Mouse (Mus musculus): ENCODE measurements around the gene Ltbp3. TPM values are rescaled to one million over a fixed set of nuclear protein-coding genes. Genes with fewer than 3 reads are reported as not detected.

The Ltbp3 gene
- polyA plus RNA-seq, 1 experiment from 2014 or later = 22.3 TPM

DNA sequence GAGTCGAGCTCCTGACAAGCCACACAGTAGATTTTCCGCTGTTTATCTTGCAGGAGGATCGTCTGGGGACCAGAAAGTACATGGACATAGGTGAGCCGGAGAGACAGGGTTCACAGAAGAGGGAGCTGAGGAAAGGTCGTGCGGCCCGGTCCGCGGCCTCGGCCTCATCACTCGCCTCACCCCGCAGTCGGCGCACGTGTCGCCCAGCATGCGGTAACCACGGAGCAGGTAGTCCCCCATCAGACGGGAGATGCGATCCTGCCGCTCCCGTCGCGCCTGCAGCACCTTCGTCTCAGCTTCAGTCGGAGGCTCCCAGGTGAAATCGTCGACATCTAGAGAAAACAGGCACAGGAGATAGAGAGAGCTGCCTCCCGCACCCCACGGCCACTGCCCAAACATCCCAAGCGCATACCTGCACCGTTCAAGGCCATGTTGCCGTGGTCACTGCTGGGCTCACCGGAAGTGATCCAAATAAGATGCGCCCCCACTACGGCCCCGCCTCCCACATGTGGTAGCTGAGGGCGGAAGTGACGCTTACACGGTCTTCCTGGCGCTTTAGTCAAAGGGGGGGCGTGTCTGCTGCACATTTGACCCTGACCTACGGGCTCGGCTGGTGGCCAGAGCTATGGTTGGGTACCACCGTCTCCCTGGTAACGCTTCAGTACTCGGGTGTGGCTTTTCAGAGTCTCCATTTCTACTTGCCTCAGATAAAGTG, 9.3 kb upstream of the Ltbp3 start:
- Histone ChIP-seq H3K4me2 (ENCODE audit: low read length) (peak overlapping the region; percentile 95), H3K36me3 (ENCODE audit: insufficient read depth, low read length) (no peaks in the 10 kb centered on the region), H3K4me3 (replicated peaks; ENCODE audit: low read depth, low read length) (peak overlapping the region; percentile 66), H3K9me3 (replicated peaks; ENCODE audit: low read length) (no peaks in the 10 kb centered on the region), H3K4me1 (replicated peaks; ENCODE audit: insufficient read depth, low read length) (peaks cover 33% of the 10 kb centered on the region), H3K27ac (no peak overlapping the region), H3K9ac (ENCODE audit: low read depth, low read length) (peak overlapping the region; percentile 69), H3K27me3 (ENCODE audit: insufficient read depth, low read length) (no peaks in the 10 kb centered on the region)
- peak; percentile 87 for ATAC-seq (replicated peaks; ENCODE audit: low FRiP score, low read depth)
- under 1% methylated on average over 47 of the region's 47 CpGs for WGBS
- DNase-seq (ENCODE audit: low spot score) = peak; percentile 98
- no peak for TF ChIP-seq CTCF (IDR thresholded peaks at IDR 0.05; ENCODE audit: low read depth)

DNA sequence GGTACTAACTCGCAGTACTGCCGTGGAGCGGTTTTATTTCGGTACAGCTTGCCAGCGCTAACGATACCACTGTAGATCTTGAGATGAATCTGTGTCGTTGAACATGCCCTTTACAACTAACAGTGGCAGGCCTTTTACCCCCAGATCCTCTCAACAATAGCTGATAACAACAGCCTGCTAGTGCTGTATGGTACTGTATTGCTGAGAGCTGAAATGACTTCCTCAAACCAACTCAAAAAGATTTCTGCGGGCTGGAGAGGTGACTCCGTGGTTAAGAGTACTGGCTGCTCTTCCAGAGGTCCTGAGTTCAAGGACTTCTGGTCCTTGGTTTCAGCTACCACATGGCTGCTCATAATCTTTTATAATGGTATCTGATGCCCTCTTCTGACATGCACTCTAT, 6.4 kb upstream of the Ltbp3 start:
- Histone ChIP-seq H3K4me1 (replicated peaks; ENCODE audit: insufficient read depth, low read length) (peaks cover 14% of the 10 kb centered on the region), H3K36me3 (ENCODE audit: insufficient read depth, low read length) (no peaks in the 10 kb centered on the region), H3K27me3 (ENCODE audit: insufficient read depth, low read length) (no peaks in the 10 kb centered on the region), H3K4me2 (ENCODE audit: low read length) (no peak overlapping the region), H3K9me3 (replicated peaks; ENCODE audit: low read length) (no peaks in the 10 kb centered on the region), H3K4me3 (replicated peaks; ENCODE audit: low read depth, low read length) (no peak overlapping the region), H3K27ac (no peak overlapping the region), H3K9ac (ENCODE audit: low read depth, low read length) (no peak overlapping the region)
- no peak for TF ChIP-seq CTCF (IDR thresholded peaks at IDR 0.05; ENCODE audit: low read depth)
- DNase-seq (ENCODE audit: low spot score) (no peak), ATAC-seq (replicated peaks; ENCODE audit: low FRiP score, low read depth) (no peak)
- WGBS = 86% methylated on average over 9 of the region's 9 CpGs

DNA sequence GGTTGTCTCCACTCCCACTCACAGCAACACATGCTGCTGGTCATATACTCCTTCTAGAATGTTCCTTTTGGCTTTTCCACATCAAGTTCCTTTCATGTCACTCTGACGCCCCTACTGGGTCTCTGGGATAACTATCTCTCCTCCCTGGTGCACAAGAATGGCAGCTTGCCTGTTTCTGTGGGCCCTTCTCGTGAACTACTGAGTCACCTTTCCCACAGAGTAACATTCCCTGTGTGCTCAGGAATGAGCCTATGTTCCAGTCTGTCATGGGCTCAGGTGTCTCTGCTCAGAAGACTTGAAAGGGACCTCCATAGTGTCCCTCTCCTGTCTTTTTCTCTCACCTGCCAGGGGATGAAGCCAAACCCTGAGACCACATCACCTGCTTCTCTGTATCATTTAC, 1.3 kb upstream of the Ltbp3 start:
- 61% methylated on average over 2 of the region's 2 CpGs for WGBS
- ATAC-seq (replicated peaks; ENCODE audit: low FRiP score, low read depth) = no peak
- TF ChIP-seq CTCF (IDR thresholded peaks at IDR 0.05; ENCODE audit: low read depth) = no peak

DNA sequence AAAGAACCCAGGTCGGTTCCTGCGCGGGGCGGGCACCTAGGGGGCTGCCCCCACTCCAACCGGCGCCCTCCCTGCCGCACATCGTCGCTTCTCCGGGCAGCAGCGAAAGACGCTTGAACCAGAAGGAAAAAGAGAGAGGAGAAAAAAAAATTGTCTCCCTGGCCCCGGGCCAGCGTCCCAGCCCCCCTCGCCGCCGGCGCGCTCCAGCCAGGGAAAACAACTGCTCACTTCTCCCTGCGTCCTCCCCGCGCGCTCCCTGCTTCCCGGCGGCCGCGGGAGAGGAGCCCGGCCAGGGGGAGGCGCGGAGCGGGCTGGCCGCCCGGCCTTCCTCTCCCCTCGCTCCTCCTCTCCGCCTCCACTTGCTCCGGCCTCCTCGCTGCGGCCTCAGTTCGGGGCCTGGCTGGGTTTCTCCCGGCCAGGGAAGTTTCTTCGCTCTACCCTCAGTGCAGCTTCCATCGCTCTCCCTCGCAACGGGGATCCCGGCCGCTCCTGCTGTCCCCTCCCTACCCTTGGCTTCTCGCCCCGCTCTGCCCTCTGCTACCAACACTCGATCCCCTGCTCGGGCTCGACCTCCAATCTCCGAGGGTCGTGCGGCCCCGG, 1.0 kb downstream of the Ltbp3 start:
- Histone ChIP-seq H3K4me3 (replicated peaks; ENCODE audit: low read depth, low read length) (peak overlapping the region; percentile 64), H3K36me3 (ENCODE audit: insufficient read depth, low read length) (no peaks in the 10 kb centered on the region), H3K9me3 (replicated peaks; ENCODE audit: low read length) (no peaks in the 10 kb centered on the region), H3K4me1 (replicated peaks; ENCODE audit: insufficient read depth, low read length) (peaks cover 36% of the 10 kb centered on the region), H3K9ac (ENCODE audit: low read depth, low read length) (peak overlapping the region; percentile 82), H3K27me3 (ENCODE audit: insufficient read depth, low read length) (no peaks in the 10 kb centered on the region), H3K4me2 (ENCODE audit: low read length) (peak overlapping the region; percentile 96), H3K27ac (peak overlapping the region; percentile 84)
- DNase-seq (ENCODE audit: low spot score) = peak; percentile 90
- ATAC-seq (replicated peaks; ENCODE audit: low FRiP score, low read depth) = peak; percentile 30; the same call in 1 of the 2 replicates
- under 1% methylated on average over 49 of the region's 55 CpGs for WGBS
- no peak for TF ChIP-seq CTCF (IDR thresholded peaks at IDR 0.05; ENCODE audit: low read depth)

More for the DNA sequence above, 1.3 kb upstream of the Ltbp3 start:
- no peaks in the 10 kb centered on the region for H3K9me3 ChIP-seq (replicated peaks; ENCODE audit: low read length)
- H3K4me3 ChIP-seq (replicated peaks; ENCODE audit: low read depth, low read length) = no peak overlapping the region
- no peaks in the 10 kb centered on the region for H3K36me3 ChIP-seq (ENCODE audit: insufficient read depth, low read length)
- no peak overlapping the region for H3K9ac ChIP-seq (ENCODE audit: low read depth, low read length)
- H3K4me2 ChIP-seq (ENCODE audit: low read length) = no peak overlapping the region
- peaks cover 24% of the 10 kb centered on the region for H3K4me1 ChIP-seq (replicated peaks; ENCODE audit: insufficient read depth, low read length)
- DNase-seq (ENCODE audit: low spot score) = no peak
- H3K27ac ChIP-seq = 0 out of 2 replicates have a peak overlapping the region, but pooled peaks have one; percentile 84
- no peaks in the 10 kb centered on the region for H3K27me3 ChIP-seq (ENCODE audit: insufficient read depth, low read length)

DNA sequence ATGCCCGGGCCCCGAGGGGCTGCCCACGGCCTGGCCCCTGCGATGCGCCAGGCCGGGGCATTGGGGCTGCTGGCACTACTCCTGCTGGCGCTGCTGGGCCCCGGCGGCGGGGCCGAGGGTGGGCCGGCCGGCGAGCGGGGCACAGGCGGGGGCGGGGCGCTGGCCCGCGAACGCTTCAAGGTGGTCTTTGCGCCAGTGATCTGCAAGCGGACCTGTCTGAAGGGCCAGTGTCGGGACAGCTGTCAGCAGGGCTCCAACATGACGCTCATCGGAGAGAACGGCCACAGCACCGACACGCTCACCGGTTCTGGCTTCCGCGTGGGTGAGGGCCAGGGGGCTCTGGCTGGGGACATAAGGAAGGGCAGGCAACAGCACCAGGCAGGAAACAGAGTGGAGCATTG, 1.5 kb downstream of the Ltbp3 start:
- Histone ChIP-seq H3K4me2 (ENCODE audit: low read length) (peak overlapping the region; percentile 96), H3K36me3 (ENCODE audit: insufficient read depth, low read length) (no peaks in the 10 kb centered on the region), H3K9me3 (replicated peaks; ENCODE audit: low read length) (no peaks in the 10 kb centered on the region), H3K4me3 (replicated peaks; ENCODE audit: low read depth, low read length) (peak overlapping the region; percentile 64), H3K9ac (ENCODE audit: low read depth, low read length) (peak overlapping the region; percentile 82), H3K27ac (peak overlapping the region; percentile 84), H3K27me3 (ENCODE audit: insufficient read depth, low read length) (no peaks in the 10 kb centered on the region), H3K4me1 (replicated peaks; ENCODE audit: insufficient read depth, low read length) (peaks cover 36% of the 10 kb centered on the region)
- ATAC-seq (replicated peaks; ENCODE audit: low FRiP score, low read depth) (0 out of 2 replicates have a peak, but pooled peaks have one; percentile 1), DNase-seq (ENCODE audit: low spot score) (peak; percentile 36)
- WGBS = 3% methylated on average over 32 of the region's 32 CpGs
- no peak for TF ChIP-seq CTCF (IDR thresholded peaks at IDR 0.05; ENCODE audit: low read depth)

DNA sequence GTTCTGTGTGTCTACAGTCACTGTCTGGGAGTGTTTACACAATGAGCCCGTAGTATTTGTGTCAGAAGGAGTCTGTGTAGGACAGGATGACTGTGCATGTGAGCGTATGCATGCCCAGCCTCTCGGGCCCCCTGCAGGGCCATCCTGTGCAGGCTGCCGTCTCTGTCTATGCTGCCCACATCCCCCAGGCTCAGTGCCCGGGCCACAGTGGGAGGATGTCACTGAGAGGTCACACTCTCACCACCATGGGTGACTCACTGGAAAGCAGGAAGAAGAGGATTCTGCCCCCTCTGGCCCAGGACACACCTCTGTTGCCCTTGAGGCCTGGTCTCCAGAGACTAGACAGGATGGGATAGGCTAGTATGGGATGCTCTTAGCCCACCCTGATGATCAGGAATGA, 2.9 kb downstream of the Ltbp3 start:
- Histone ChIP-seq H3K4me2 (ENCODE audit: low read length) (peak overlapping the region; percentile 96; the same call in 1 of the 2 replicates), H3K9ac (ENCODE audit: low read depth, low read length) (0 out of 2 replicates have a peak overlapping the region, but pooled peaks have one; percentile 10), H3K4me1 (replicated peaks; ENCODE audit: insufficient read depth, low read length) (peaks cover 36% of the 10 kb centered on the region), H3K9me3 (replicated peaks; ENCODE audit: low read length) (no peaks in the 10 kb centered on the region), H3K27me3 (ENCODE audit: insufficient read depth, low read length) (no peaks in the 10 kb centered on the region), H3K4me3 (replicated peaks; ENCODE audit: low read depth, low read length) (no peak overlapping the region), H3K36me3 (ENCODE audit: insufficient read depth, low read length) (no peaks in the 10 kb centered on the region), H3K27ac (no peak overlapping the region)
- WGBS = 42% methylated on average over 5 of the region's 5 CpGs
- ATAC-seq (replicated peaks; ENCODE audit: low FRiP score, low read depth) (no peak), DNase-seq (ENCODE audit: low spot score) (peak; percentile 30)
- TF ChIP-seq CTCF (IDR thresholded peaks at IDR 0.05; ENCODE audit: low read depth) = 0 out of 2 replicates have a peak, but pooled peaks have one; percentile 1
